Mouse (Mus musculus) spleen, adult 18-20 months (tissue): ENCODE measurements around the gene Plaa.

Source experiments
- DNase-seq, 2 experiments: peaks; one replicate each; pipeline ENCODE4 v3.0.0; 2022; ENCODE audit warnings: mixed read lengths in 2 of 2

Plaa gene

GRCm38 (mm10) chr4:94554955-94555494 is 48.0 kb downstream of the Plaa start:
- DNase-seq: no peak

- DNase-seq: no peak
Observed at GRCm38 (mm10) chr4:94544321-94544720, 58.7 kb downstream of the Plaa start.

- no peak for DNase-seq
Observed at GRCm38 (mm10) chr4:94543041-94543440, 60.0 kb downstream of the Plaa start.

- DNase-seq: no peak
Observed at GRCm38 (mm10) chr4:94533205-94533604, 69.8 kb downstream of the Plaa start.

GRCm38 (mm10) chr4:94529448-94529847 is 73.6 kb downstream of the Plaa start:
- no peak for DNase-seq

- no peak for DNase-seq
Observed at GRCm38 (mm10) chr4:94523321-94523720, 79.7 kb downstream of the Plaa start.

- DNase-seq: peak in 1 of 2 experiments; percentile 16
Observed at GRCm38 (mm10) chr4:94517631-94518030, 85.4 kb downstream of the Plaa start.
